Mouse (Mus musculus) mesoderm, embryonic 11.5 days (tissue): ENCODE data around the gene Trat1.

Experiments used
- DNase-seq: peaks from one replicate; pipeline ENCODE4 v3.0.0-alpha.2; 2012; ENCODE audit warnings: low read depth, low spot score

The Trat1 gene

DNA sequence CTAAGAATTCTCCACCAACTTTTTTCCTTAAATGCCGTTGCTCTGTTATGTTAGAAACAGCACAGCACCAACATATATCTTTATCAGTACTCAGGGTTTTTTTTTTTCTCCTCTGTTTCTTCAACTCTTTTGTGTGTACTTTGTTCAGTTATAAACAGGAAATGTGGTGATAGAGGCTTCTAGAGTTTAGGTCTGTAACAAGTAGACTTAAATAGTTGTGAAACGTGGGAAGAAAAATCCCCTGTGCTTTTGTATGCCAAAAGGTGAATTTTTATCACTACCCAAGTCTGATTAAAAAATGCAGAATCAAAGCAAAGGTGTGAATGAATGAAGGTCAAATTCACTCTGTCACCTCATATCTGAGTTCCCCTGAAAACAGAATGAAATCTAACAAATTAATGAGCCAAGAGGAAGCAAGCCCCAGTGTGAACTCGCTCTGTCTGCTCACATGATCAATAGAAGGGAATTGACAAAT lies at the start of gene Trat1:
Gene Trat1, minus strand, starts transcription at position 51 of the 475 bp plus-strand sequence.
- DNase-seq = no peak

DNA sequence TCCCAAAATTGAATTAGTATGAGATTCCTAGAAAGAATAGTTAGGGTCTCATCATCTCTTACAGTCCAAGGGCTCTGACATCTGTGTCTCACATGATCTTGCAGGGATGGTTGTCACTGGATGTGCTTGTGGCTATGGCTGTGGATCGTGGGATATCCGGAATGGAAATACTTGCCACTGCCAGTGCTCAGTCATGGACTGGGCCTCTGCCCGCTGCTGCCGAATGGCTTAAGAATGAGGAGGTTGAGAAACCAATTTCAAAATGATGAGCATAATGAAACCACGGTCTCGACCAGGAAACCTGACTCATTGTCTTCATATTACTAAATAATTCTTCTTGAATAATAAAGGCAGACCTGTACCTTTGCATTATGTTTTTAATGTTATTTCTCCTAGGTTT lies 46.7 kb upstream of the Trat1 start:
- DNase-seq = no peak

DNA sequence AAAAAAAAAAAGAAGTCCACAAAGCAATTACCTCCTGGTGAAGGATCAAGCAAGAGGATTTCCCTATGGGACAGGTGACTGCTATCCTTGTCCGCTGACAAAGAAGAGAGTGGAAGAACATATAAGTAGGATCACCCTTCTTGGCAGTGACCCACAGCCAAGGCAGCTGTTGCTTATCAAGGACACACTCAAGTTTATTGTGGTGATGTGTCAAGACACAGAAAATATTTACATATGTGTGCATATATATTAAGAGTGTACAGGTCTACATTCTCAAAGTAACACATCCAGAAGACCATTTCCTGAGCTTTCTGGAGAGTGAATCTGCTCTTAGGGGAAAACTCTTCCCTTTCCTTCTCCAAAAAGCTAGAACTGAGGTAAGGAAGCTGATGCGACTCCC lies 44.9 kb upstream of the Trat1 start, which contains the start of gene Retnlb:
Gene Retnlb, plus strand, starts transcription at position 162 of the 400 bp plus-strand sequence.
- DNase-seq = no peak

DNA sequence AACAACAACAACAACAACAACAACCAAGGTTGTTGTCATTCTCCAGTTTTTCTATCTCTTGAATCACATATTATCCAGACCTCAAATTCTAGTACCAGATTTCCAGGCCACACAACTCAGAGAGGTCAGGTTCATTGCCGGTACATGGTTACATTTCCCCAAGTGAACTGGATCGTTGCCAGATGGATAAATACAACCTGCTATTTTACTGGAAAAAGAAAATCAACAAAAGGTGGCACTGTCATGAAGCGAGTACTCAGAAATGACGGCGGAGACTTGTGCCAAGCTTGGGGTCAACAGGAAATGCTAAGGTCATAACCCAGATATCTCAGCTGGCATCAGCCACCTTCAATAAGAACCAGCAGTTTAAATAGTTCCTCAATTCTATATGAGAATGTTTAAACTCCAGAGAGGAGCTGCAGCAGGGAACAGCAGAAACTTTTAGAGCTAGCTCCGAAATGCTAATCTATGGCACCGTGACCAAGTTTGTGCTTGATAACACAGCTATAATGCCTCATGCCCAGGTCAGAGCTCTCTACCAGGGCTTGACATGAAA lies 40.1 kb upstream of the Trat1 start:
- DNase-seq = no peak

DNA sequence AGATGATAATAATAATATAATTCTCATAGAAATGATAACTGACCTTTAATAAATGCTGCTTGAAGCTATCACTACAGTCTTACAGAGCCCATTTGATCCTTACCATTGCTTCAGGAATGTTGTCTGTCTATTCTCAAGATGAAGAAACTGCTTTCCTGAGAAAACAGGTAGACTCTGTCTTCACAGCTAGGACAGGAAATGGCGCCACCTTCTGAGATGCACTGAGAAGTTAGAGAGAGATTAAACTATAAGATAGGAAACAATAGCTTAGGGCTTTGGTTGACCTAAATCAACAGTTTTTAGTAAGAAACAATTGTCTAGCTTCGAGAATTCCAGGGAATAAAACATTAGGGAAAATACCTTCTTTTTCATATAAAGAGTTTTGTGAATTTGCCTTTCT lies 37.6 kb upstream of the Trat1 start:
- DNase-seq = no peak

DNA sequence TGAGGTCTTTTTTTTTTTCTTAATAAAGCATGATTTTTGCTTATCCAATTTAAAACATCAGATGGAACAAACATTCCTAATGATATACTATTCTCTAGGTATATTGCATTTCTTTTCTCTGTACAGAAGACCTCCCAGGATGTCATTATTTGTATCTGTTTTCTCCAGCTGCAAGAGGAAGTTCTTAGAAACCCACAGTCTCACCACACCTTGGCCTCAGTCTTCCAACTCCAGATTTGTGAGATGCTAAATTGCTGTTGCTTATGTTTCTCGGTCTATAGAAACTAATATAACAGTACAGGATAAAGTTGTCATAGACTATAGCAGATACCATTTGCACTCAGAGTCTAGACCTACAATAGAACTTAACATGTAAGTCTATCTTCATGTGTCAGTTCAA lies 34.7 kb upstream of the Trat1 start:
- DNase-seq = no peak

DNA sequence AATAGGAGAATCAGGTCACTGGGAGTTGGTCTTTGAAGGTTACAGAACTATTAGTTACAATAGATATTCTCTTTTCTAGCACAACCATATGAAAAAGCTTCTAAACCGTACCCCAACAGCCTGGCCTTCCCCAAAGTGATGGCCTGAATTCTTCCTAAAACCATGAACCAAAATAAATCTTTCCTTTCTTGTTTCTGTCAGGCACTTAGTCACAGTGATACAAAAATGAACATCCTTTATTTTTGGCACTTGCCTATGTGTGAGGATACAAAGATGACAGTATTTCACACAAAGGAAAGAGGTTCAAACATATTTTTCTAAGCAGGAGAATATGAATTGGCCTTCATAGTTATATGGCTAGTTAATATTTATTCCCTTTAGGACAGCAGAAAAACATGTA lies 33.6 kb upstream of the Trat1 start:
- DNase-seq = no peak

DNA sequence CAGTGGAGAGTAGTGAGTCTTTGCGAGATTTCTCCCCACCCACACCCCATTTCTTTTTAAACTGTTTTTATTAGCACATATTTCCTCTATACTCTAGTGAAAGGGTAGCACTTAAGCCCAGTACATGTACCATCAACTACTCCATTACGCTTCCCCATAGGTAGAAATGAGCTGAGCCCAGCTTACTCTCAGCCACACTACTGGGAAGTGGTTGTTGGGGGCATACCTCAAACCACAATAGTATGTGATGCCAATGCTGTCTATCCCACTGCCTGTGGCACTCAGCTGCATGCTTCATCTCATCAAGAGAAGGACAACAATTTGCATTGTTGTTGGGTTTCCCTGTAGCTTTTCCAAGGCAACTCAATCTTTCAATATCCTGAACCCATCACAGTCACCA lies 29.1 kb upstream of the Trat1 start:
- no peak for DNase-seq

DNA sequence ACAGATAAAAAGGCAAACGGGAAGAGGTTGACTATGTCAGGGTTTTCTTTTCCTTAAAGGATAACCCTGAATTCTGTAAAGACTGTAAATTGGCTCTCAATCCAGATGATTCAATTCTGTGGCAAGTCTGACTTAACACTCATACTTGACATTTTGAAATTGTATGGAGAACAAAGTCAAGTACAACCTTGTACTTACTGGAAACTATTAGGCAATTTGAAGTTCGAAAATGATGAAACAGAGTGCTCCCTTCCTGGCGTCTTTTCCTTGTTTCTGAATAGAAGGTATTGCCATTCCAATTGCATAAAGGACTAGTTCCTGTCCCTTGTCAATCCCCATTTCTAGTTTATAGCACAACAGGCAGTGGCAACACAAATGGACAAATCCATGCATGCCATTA lies 27.6 kb upstream of the Trat1 start:
- no peak for DNase-seq

DNA sequence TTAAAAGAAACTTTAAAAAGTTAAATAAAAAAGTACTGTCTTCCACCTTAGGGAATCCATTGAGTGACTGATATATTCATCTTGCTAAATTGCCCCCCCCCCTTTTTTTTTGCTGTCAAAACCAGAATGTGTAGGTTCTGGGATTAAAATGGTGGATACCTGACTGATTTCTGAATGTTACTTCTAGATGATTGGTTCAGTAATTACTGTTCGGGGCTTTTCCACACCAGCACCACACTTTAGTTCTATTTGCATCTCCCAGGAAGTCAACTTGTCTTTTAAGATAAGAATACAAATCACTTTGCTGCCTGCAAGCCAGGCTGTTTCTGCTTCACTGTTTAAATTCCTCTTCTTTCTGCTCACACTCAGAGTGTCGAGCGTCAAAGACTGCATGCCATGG lies 26.5 kb upstream of the Trat1 start:
- DNase-seq = no peak

DNA sequence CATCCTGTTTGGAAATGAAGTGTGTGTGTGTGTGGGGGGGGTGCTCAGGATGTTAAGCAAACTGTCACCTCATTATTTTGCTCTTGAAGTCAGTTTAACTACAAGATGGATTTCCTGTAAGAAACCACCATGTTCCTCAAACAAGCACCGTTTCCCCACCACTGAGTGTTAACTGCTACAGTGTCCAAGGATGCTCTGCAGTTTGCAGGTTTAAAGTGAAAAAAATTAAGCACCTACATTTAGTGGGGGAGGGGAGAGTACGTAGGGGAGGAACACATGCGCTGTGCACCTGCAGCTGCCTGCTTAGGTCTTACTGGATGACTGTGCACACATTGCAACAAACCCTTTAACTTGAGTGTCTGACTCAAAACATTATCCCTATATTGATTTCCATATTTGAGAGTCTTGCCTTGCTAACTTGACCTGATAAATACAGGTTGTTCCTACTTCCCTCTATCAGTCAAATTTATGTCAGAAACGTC lies 16.9 kb upstream of the Trat1 start:
- no peak for DNase-seq

DNA sequence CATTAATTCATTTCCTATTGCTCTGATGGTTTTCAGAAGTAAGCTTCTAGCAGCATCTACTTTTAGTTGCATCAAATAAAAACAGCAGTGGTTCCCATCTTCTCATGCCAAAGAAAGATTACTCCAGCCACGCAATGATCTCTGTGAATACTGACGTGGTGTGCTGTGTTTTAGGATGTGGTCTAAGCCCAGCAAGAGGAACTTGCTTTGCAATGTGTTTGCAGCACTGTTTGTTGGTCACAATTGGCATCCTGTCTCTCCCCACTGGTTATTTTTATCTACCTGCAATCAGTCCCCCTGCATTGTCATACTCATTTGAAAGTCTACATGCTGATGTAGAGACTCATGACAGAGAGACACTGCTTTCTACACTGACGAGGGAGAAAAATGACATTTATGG lies 14.4 kb upstream of the Trat1 start:
- no peak for DNase-seq

DNA sequence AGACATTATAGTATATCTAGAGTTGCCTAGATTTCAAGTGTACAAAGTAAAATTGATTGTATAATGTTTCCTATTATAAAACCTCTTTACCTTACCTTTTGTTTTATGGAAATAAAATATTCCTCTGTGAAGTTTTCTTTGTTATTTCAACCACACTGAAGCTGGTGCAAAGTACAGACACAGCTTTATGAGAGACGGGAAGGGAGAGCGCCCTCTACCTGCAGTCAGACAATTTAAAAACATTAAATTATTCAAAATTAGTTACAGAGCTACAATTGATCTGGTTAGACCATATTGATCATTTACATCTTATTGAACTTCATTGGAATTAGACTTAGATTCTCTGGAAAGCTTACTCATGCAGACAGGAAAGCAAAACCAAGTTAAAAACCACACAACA lies 5.4 kb upstream of the Trat1 start:
- DNase-seq = no peak

DNA sequence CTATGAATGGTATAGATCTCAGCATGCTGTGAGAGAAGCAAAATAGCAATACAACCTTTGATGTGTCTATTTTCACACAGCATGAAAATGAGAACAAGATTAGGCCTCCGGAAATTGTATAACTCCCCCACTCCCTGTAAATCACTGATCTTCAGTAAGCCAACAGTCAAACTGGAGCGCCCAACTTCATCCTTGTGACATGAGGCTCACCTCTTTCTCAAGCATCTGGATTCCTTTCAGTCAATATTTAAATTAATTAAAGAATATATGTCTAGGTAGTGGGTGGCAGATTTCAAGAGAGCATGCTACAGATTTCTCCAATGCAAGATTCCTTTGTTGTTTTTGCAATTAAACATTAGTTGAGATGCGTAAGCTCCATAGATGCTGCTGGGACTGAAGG lies 2.6 kb downstream of the Trat1 start:
- DNase-seq = no peak

DNA sequence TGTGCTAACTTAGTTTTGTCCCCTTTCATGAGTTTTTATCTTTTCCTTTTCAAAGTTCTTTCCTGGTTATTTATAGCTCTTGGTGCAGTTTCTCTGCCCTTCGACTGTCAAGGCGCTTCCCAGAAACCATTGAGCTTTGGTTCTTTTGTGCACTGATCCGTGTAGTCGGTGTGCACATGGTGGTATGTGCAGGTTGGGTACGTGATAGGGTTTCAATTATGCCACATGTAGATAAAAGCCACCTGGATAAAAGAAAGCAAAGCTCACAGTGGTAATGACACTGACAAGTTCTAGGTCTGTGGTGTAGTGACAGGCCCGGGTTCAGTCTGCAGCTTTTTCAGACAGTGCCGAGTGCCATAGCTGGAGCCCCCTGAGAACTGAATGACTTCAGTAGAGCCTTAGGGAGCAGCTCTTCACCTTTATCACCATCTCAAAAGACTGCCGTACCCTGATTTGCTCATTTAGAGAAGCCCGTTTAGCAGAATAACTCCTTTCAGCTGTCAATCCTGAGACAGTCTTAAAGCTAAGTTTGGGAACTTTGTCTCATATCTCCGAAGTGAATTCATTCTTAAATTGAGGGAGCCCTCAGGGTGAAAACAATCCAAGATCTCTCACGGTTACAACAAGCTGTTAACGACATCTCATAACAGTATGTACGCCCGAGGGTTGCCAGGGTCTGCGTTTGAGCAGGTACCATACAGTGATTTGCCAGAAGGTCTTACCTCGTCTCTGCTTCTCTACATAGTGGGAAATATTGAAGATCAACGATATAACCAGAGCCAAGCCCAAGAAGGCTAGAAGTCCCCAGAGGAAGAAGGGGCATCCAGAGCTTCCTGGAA lies 11.0 kb downstream of the Trat1 start:
- DNase-seq = no peak

DNA sequence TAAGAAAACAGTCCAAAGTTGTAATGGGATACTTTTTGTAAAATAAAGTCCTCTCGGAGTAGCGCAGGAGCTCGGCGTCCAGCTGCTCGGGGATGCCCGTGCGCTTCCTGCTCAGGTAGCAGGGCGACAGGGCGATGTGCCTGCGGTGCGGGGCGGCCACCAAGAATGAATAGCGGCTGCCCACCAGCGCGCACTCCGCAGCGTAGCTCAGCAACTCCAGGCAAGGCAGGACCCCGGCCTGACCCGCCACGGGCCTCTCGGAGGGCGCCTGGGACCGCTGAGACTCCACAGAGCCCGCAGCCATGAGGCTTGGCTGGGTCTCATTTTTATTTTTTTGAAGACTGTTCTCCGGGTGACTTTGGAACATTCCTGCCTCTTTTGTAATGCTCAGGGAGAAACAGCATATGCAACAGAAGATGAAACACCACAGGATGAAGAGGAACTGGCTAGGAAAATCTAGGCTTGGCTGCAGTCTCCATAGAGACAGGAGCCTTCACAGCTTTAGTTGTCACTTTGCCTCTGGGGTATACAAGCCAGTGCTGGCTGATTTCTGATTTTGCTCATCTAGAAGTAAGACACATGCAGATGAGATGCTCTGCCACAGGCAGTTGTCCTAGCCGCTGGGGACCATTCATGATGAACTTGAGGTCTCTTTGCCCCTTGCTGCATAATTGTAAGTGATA lies 21.5 kb downstream of the Trat1 start:
- DNase-seq = no peak

DNA sequence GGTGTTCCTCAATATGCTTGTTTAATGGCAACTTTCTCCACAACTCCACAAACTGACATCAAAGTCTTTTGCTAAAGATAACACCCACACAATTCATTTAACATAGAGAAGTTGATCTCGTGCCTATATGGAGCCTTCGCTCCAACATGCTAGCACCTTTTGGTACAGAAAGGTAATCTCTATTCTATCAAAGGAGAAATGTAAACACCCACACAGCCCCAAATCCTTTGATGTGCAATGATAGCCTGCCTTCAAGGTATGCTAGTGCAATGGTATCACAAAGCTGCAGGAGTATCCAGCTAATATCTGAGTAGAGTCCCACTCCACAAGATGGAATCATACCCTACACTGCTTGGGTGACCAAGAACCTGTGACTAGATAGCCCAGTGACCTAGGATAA lies 26.4 kb downstream of the Trat1 start:
- DNase-seq = no peak

DNA sequence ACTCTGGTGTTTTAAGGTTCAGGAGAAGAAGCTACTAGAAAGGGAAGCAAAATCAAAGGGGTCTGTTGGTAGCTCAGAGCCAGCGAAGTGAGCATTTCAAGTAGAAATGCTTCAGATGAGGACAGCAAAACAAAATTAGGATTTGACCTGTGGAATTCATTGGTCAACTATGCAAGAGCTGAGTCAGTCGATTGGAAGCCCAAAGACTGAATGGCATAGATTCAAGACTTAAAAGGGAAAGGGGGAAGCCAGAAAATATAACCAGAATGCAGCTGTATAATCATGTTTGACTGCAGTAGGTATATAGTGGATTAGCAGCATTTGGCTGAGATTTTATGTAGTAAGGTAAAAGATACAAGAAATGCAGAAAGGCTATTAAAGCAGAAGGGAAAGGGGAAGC lies 26.8 kb downstream of the Trat1 start:
- no peak for DNase-seq

DNA sequence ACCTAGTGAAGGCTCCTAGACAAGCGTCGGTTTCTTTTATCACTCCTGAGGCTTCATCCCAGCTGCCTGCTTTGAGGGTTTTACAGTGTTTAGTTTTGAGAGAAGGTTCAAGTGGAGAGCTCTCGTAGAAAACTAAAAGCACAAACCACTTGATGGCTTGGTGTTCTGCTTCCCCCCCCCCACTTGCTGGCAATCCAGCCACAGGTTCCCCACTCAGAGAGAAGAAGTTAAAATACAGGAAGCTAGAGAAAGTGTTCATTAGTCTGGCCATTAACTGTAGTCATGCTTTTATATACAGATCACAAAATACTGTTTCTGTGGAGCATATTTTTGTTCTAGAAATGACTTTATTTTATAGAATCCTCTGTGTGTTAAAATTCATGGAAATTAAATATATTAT lies 30.3 kb downstream of the Trat1 start:
- no peak for DNase-seq

DNA sequence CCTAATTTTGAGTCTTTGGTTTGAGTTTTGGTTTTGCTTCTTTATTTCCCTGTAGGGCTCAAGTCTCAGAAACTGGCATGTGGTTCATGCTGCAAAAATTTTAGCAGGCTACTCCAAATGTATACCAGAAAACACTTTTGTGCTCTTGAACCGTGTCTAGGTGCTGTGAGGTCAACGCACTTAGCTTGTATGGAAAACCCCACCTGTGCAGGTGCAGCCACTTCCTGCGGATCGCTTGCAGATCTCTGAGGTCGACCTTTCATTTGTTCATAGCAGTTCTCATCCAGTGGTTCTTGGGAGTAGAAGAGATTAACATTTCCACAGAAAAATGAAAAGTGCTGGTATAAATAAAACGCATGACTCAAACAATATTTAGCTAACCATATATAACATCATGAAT lies 31.8 kb downstream of the Trat1 start:
- DNase-seq = no peak

DNA sequence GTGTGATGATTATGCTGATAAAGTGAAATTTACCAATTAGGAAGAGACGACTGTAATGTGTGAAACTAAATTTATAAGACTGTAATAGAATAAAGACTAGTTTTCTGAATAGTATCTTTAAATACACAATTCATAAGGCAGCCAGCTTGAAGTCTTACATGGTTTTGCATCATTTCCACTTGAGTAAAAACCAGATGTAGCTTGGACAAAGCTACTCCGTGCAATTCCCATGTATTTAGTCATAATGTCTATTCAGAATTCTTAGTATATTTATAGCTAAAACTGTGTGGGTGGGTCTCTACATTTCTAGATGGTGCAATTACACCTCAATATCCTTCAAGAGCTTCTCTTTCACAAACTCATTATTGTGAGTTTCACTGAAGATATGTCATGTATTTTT lies 33.4 kb downstream of the Trat1 start:
- DNase-seq = no peak

DNA sequence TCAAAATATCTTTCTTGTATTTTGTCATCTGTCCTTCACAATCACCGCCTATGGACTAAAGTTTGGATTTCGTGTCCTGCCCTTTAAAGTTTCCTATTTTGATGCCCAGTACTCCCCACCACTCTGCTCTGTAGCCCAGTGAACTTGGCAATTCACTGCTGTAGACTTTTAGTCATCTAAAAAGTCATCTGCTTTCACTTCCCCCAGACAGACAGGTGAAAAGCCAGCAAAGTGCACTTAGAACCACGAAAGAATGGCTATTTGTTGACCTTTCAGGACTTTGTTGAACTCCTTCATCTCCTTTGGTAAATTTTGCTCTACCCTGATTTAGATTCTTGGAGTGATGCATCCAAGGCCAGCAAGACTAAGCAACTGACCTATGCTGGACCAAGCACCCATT lies 34.9 kb downstream of the Trat1 start:
- no peak for DNase-seq

DNA sequence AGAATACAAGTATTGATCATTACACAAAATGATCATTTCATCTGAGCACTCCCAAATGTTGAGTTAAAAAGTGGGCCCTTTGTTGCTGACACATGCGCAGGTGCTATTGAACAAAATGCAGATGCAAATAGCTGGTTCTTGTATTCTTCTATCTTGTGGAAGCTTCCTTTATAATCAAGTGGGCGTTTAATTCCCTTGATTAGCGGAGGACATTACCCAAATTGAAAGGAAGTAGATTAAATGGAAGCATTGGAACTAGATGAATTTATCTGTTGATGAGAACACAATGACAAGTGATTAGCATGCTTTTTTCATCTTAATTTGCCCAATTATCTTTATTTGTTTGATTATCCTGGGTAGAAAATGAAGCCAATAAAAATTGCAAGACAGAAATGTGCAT lies 51.6 kb downstream of the Trat1 start:
- no peak for DNase-seq
